Mouse (Mus musculus): ENCODE results near the gene Minos1. TPM values are rescaled to one million over a fixed set of nuclear protein-coding genes. Genes with fewer than 3 reads are reported as not detected.

Minos1 gene
- 261 TPM for polyA plus RNA-seq (2017; shearing (Covaris generic))

DNA sequence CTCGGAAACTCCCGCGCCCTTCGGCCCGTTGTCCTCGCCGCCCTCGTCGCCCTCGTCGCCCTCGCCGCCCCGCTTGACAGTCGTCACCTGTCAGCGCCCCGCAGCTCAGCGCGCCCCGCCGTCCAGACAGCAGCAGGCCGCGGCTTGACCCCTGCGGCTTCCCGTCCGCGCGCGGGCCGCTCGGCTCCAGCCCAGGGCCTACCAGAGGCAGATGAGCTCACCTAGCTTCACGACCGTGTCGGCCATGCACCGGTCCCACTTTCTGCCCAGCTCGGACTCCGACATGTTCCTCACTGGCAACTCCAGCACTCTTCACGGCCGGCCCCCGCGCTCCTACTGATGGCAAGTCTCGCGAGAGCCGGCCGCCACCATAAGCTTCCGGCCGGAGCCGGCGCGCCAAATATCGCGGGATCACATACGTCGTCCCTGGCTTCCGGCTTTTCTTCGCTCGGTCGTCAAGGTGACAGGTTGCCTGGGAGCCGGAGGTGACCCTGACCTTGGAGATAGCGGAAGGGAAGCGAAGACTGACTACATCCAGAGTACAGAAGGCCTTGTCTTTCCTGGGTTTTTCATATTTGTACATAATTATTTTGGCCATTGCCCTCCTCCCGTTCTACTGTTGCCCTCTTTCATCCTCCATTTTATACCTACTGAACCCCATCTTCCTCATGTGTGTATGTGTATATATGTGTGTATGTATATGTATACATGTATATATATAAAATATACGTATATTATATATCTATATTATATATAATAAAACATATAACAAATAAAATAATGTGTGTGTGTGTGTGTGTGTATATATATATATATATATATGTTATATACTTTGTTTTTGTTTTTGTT is at the start of gene Minos1:
Gene Minos1 (minus strand): TSS at position 413 of the 849 bp plus-strand sequence.

DNA sequence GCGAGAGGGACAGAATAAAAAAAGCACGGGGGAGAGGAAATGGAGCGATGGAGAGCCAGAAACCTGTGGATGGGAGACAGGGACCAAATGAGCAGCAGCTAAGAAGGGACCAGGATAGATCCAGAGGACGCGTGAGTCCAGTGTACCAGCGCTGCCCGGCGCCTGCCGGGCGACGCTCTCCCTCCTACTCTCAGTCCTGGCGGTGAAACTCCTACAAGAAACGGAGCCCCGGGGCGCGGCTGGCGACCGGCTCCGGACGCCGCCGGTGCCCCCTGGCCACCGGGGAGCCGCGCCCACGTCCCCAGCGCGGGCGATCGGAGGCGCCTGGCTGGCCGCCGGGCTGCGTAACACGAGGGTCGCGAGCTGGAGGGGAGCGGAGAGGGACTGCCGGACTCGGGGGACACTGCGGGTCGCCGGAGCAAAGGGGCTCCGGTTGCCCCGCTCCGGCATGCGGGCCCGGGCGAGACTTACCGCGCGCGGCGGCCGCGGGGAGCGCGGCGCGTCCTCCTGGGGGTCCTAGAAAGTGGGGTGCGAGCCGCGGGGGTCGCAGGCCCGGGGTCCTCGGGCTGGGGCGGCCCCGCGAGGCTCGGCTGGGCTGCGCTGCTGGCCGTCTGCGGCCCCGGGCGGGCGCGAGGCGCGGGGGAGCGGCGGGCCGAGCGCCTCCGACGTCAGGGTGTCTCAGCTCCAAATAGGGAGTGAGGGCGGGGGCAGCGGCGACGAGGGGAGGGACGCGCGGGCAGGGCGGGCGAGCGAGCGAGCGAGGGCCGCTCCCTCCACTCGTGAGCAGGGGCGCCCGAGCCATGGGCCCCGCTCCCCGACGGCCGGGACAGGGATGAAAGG is 38.3 kb downstream of the Minos1 start, which contains the start of gene Nbl1:
Gene Nbl1 (minus strand): TSS at position 638 of the 840 bp plus-strand sequence.

GRCm38 (mm10) chr4:139075041-139075711 is 55.7 kb downstream of the Minos1 start, which contains the start of gene Htr6:
Htr6 (minus strand) TSS chr4:139075570.

Other genes with a start within 250 kb of the Minos1 start
- gene Otud3, start 217.2 kb downstream of the Minos1 start, polyA plus RNA-seq (2017; shearing (Covaris generic)) = 7.3 TPM
- gene Rnf186, start 164.0 kb downstream of the Minos1 start, polyA plus RNA-seq (2017; shearing (Covaris generic)) = not detected
- 31.1 TPM for gene Tmco4, start 158.2 kb downstream of the Minos1 start, polyA plus RNA-seq (2017; shearing (Covaris generic))
- gene Htr6, start 55.5 kb downstream of the Minos1 start, polyA plus RNA-seq (2017; shearing (Covaris generic)) = not detected
- not detected for gene Nbl1, start 38.1 kb downstream of the Minos1 start, polyA plus RNA-seq (2017; shearing (Covaris generic))
- gene Capzb, start 61.8 kb upstream of the Minos1 start, polyA plus RNA-seq (2017; shearing (Covaris generic)) = 518 TPM
- gene Pqlc2, start 179.6 kb upstream of the Minos1 start, polyA plus RNA-seq (2017; shearing (Covaris generic)) = 6.7 TPM
- gene Akr7a5, start 179.6 kb upstream of the Minos1 start, polyA plus RNA-seq (2017; shearing (Covaris generic)) = 23.2 TPM
- gene Mrto4, start 221.5 kb upstream of the Minos1 start, polyA plus RNA-seq (2017; shearing (Covaris generic)) = 66.8 TPM
- 37.6 TPM for gene Emc1, start 221.5 kb upstream of the Minos1 start, polyA plus RNA-seq (2017; shearing (Covaris generic))
- 70.6 TPM for gene Ubr4, start 221.5 kb upstream of the Minos1 start, polyA plus RNA-seq (2017; shearing (Covaris generic))